Mouse (Mus musculus): ENCODE measurements around the gene Plekha3. TPM values are rescaled to one million over a fixed set of nuclear protein-coding genes. Genes with fewer than 3 reads are reported as not detected.

Gene Plekha3
- total and polyA plus RNA-seq, 3 experiments, result 12.1 to 38.6 (median 30.0) TPM

DNA sequence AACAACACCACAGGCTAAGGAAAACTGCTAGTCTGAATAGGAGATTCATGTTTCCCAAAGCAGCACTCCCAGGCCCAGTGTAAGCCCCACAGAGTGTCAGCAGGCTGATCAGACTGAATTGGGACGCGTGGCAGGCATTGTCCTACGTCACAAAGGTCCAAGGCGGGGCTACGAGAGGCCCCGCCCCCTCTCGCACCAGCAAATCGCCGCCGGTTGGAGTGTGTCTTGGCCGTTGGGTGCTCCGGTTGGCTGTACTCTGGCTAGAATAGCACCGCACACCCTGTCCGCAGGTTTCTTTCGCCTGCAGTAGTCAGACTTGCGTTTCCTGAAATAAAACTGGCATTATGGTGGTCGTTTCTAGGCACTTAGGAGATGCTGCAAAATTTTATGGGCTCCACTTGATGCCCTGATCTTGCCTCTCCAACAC is 2.1 kb upstream of the Plekha3 start, which contains the start of gene Fkbp7:
TSS of gene Fkbp7 (minus strand) at position 151 of the 427 bp plus-strand sequence.
- in situ Hi-C loops (cut with MboI; ENCODE audit: low pct_ligation_motif_present, low pct_unique_long_range_greater_than_20kb, low sequenced_read_pairs) (no loop called here), dilution Hi-C loops (cut with MboI; ENCODE audit: extremely low pct_ligation_motif_present, extremely low pct_unique_long_range_greater_than_20kb, low sequenced_read_pairs) (no loop called here)
- Histone ChIP-seq H3K36me3 (replicated peaks in 1 of 2; ENCODE audit: control insufficient read depth in 1 of 2, insufficient read depth in 1 of 2, low read length in 1 of 2) (peaks cover 0 to 15% of the 10 kb centered on the region in 2 experiments), H3K4me2 (ENCODE audit: insufficient read depth, low read depth, poor library complexity, severe bottlenecking) (peak within 1 kb of the TSS; percentile 94), H3K9ac (ENCODE audit: insufficient read depth, low read depth) (peak within 1 kb of the TSS; percentile 82), H3K27me3 (replicated peaks) (no peaks in the 10 kb centered on the region), H3K4me1 (ENCODE audit: control insufficient read depth in 1 of 2, insufficient read depth in 2 of 2) (peaks cover 0 to 22% of the 10 kb centered on the region in 2 experiments; a peak in 2 of 4 replicates), H3K79me2 (replicated peaks; ENCODE audit: control insufficient read depth, extremely low read depth, insufficient read depth, poor library complexity, severe bottlenecking) (peaks cover 26% of the 10 kb centered on the region), H3K4me3 (replicated peaks in 1 of 3; ENCODE audit: low read depth in 2 of 3, low read length in 2 of 3, poor library complexity in 1 of 3) (peak within 1 kb of the TSS; percentile 65 to 79 (median 75)), H3K27ac (ENCODE audit: insufficient read depth, low read depth) (peak within 1 kb of the TSS; percentile 43; the same call in 1 of the 2 replicates), H3K9me3 (replicated peaks; ENCODE audit: low read length) (no peaks in the 10 kb centered on the region)
- peak; percentile 91 for DNase-seq (ENCODE audit: extremely low read depth)
- TF ChIP-seq ELF1 (IDR thresholded peaks at IDR 0.05; ENCODE audit: low read depth, low read length), result no peak
- TF ChIP-seq USF1 (IDR thresholded peaks at IDR 0.05; ENCODE audit: low read depth, low read length), result no peak
- TF ChIP-seq BHLHE40 (IDR thresholded peaks at IDR 0.05; ENCODE audit: low read depth, low read length), result 0 out of 2 replicates have a peak, but pooled peaks have one; percentile 11
- no peak for TF ChIP-seq JUN (IDR thresholded peaks at IDR 0.05; ENCODE audit: insufficient read depth, low read depth, low read length)
- peak; percentile 87 for TF ChIP-seq MXI1 (IDR thresholded peaks at IDR 0.05; ENCODE audit: low read depth, low read length)
- no peak for TF ChIP-seq HCFC1 (IDR thresholded peaks at IDR 0.05; ENCODE audit: low read depth, low read length)
- no peak for TF ChIP-seq ZKSCAN1 (IDR thresholded peaks at IDR 0.05; ENCODE audit: borderline replicate concordance, low read depth, low read length)
- peak; percentile 86 for TF ChIP-seq TCF12 (IDR thresholded peaks at IDR 0.05; ENCODE audit: low read depth, low read length)
- TF ChIP-seq POLR2AphosphoS2 (IDR thresholded peaks at IDR 0.05; ENCODE audit: low read depth, low read length), result peak; percentile 83
- TF ChIP-seq RAD21 (IDR thresholded peaks at IDR 0.05; ENCODE audit: low read depth, low read length), result no peak
- no peak for TF ChIP-seq PAX5 (IDR thresholded peaks at IDR 0.05; ENCODE audit: low read length)
- no peak for TF ChIP-seq JUND (conservative IDR thresholded peaks at IDR 0.05; ENCODE audit: low read depth, low read length)
- peak; percentile 68 for TF ChIP-seq MYC (IDR thresholded peaks at IDR 0.05; ENCODE audit: low read depth, low read length)
- no peak for TF ChIP-seq UBTF (IDR thresholded peaks at IDR 0.05; ENCODE audit: low read depth, low read length)
- no peak for TF ChIP-seq MAZ (IDR thresholded peaks at IDR 0.05; ENCODE audit: low read depth, low read length)
- 0 out of 2 replicates have a peak, but pooled peaks have one; percentile 39 for TF ChIP-seq RCOR1 (conservative IDR thresholded peaks at IDR 0.05; ENCODE audit: low read depth, low read length)
- TF ChIP-seq KAT2A (IDR thresholded peaks at IDR 0.05; ENCODE audit: insufficient replicate concordance, low read length), result no peak
- no peak for TF ChIP-seq CTCF (conservative IDR thresholded peaks at IDR 0.05 in 1 of 2, IDR thresholded peaks at IDR 0.05 in 1 of 2; ENCODE audit: low read depth in 2 of 2, low read length in 2 of 2)
- peak; percentile 87 for TF ChIP-seq POLR2A (IDR thresholded peaks at IDR 0.05; ENCODE audit: low read depth, low read length)
- TF ChIP-seq ZC3H11A (IDR thresholded peaks at IDR 0.05; ENCODE audit: low read depth, low read length), result no peak
- peak; percentile 86 for TF ChIP-seq ZMIZ1 (IDR thresholded peaks at IDR 0.05; ENCODE audit: low read depth, low read length)
- TF ChIP-seq ETS1 (conservative IDR thresholded peaks at IDR 0.05; ENCODE audit: low read depth, low read length), result no peak
- TF ChIP-seq USF2 (conservative IDR thresholded peaks at IDR 0.05; ENCODE audit: low read depth, low read length), result no peak
- TF ChIP-seq SIN3A (IDR thresholded peaks at IDR 0.05; ENCODE audit: low read length), result peak; percentile 62; the same call in 1 of the 2 replicates
- no peak for TF ChIP-seq ZNF384 (IDR thresholded peaks at IDR 0.05; ENCODE audit: low read depth, low read length)
- TF ChIP-seq MAX (IDR thresholded peaks at IDR 0.05; ENCODE audit: low read length), result peak; percentile 58; the same call in 1 of the 2 replicates
- no peak for TF ChIP-seq E2F4 (IDR thresholded peaks at IDR 0.05; ENCODE audit: insufficient replicate concordance, low read depth, low read length)
- TF ChIP-seq MAFK (IDR thresholded peaks at IDR 0.05; ENCODE audit: insufficient replicate concordance, low read length), result no peak
- TF ChIP-seq GABPA (IDR thresholded peaks at IDR 0.05; ENCODE audit: insufficient replicate concordance, low read depth, low read length), result no peak
- TF ChIP-seq IRF4 (IDR thresholded peaks at IDR 0.05; ENCODE audit: low read depth, low read length), result no peak; the same call in 1 of the 2 replicates
- TF ChIP-seq TBP (conservative IDR thresholded peaks at IDR 0.05; ENCODE audit: low read depth, low read length), result peak; percentile 87
- no peak; the same call in 1 of the 2 replicates for TF ChIP-seq NRF1 (IDR thresholded peaks at IDR 0.05; ENCODE audit: low read depth, low read length)
- TF ChIP-seq MEF2A (IDR thresholded peaks at IDR 0.05; ENCODE audit: borderline replicate concordance, low read depth, low read length), result peak; percentile 46
- TF ChIP-seq EP300 (IDR thresholded peaks at IDR 0.05; ENCODE audit: low read length), result no peak
- TF ChIP-seq CHD2 (IDR thresholded peaks at IDR 0.05; ENCODE audit: low read length), result no peak
- peak; percentile 74 for TF ChIP-seq NELFE (IDR thresholded peaks at IDR 0.05; ENCODE audit: low read depth, low read length)
- TF ChIP-seq SMC3 (IDR thresholded peaks at IDR 0.05; ENCODE audit: low read depth, low read length), result no peak
- TF ChIP-seq CHD1 (IDR thresholded peaks at IDR 0.05; ENCODE audit: low read depth, low read length), result no peak
